Mouse (Mus musculus): ENCODE measurements around the gene Ppp1r12b. TPM values are rescaled to one million over a fixed set of nuclear protein-coding genes. Genes with fewer than 3 reads are reported as not detected.

Ppp1r12b gene
- polyA plus RNA-seq, 1 experiment = 2.7 TPM

DNA sequence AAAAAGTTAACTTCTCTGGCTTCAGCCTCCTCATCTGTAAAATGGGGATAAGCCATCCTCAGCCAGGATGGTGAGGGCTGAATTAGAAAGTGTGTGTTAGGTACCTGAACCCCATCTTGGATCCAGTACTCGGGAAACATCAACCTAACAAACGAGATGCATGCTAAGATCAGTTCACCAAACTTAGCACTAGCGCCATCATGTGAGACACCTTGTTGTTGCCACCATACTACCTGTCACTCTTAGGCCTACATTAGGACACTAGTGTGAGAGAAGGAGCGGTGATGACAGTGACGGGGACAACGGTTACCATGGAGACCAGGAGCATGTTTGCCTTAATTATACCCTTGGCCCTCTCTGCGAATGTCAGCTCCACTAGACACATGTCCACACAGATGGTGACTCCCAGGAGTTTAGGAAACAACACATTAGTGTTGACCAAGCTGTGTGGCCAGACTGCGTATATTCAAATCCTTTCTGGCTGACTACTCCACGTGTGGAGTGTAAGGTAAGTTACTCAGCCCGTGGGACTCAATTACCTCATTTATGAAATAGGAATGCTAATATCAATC, 118.7 kb downstream of the Ppp1r12b start:
- no peak for TF ChIP-seq GATA1 (IDR thresholded peaks at IDR 0.05; ENCODE audit: low read length)

GRCm38 (mm10) chr1:134829635-134830034, 126.1 kb downstream of the Ppp1r12b start:
- TF ChIP-seq GATA1 (IDR thresholded peaks at IDR 0.05; ENCODE audit: low read length) = no peak

GRCm38 (mm10) chr1:134824896-134825295, 130.8 kb downstream of the Ppp1r12b start:
- no peak for TF ChIP-seq GATA1 (IDR thresholded peaks at IDR 0.05; ENCODE audit: low read length)

DNA sequence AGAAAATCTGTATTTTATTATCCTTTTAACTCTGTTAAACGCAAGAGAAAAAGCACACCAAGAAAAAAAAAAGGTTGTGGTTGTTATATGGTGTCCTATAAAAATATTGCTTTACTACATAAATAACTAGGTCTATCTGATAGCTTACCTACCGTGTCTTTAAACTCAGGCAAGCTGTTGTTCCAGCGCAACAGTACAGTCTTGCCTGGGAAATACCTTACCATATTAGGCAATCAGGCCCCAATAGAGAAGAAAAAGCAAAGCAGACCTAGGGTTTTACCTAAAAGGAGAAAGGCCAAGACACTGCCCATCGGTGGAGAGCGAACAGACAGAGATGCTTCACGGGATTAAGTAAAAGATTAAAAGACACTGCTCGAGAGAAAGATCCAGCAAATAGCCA, 131.9 kb downstream of the Ppp1r12b start:
- no peak for TF ChIP-seq GATA1 (IDR thresholded peaks at IDR 0.05; ENCODE audit: low read length)

DNA sequence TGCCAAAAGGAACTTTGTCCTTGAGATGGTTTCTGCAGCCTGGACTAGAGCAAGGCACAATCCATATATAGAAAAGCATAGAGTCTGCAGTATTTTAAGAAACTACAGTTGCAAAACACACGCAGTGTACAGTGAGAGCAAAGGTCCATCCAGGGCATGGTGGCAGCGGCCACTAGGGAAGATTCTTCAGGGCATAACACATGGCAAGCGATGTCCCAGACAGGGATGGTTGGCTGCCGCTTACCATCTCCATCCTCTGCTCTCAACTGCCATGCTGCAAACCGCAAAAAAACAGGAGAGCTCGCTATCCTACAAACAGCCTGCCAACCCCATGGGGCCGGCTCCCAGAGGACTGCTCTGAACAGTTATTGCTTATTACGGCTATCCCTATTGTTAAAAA, 132.4 kb downstream of the Ppp1r12b start:
- no peak for TF ChIP-seq GATA1 (IDR thresholded peaks at IDR 0.05; ENCODE audit: low read length)

DNA sequence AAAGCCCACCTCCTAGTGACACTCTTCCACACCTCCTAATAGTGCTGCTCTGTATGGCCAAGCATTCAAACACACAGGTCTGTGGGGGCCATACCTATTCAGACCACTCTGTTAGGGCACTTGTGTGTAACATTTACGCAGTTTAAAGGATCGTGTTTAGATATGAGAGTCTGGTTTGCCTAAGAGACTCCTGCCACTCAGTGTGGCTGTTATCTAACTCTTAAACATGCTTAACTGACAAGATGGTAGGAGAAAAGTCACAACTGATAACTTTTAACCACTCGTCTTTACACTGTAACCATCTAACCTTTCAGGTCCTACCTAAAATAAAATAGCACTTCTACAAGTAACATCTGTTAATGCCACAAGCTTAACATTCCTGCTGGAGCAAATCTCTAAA, 134.9 kb downstream of the Ppp1r12b start:
- no peak for TF ChIP-seq GATA1 (IDR thresholded peaks at IDR 0.05; ENCODE audit: low read length)

GRCm38 (mm10) chr1:134819196-134819595, 136.5 kb downstream of the Ppp1r12b start:
- no peak for TF ChIP-seq GATA1 (IDR thresholded peaks at IDR 0.05; ENCODE audit: low read length)

DNA sequence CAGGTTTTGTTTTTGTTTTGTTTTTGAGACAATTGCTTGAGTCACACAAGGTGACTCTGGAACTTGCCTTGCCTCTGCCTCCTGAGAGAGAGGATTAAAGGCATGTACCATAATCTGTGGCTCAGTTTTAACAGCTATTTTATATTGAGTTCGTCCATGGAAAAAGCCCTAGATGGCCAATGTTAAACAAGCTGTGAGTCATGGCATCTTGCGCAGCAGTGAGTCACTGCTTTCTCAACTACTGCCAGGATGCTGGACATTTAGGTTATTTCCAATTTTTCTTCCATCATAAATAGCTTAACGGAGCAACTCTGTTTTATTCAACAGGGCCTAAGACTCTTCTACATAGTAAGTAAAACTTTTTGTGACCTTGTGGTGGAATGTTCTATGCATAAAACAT, 137.0 kb downstream of the Ppp1r12b start:
- TF ChIP-seq GATA1 (IDR thresholded peaks at IDR 0.05; ENCODE audit: low read length) = no peak

- no peak for TF ChIP-seq GATA1 (IDR thresholded peaks at IDR 0.05; ENCODE audit: low read length)
Measured at GRCm38 (mm10) chr1:134817916-134818595, 137.7 kb downstream of the Ppp1r12b start.

GRCm38 (mm10) chr1:134817120-134817519, 138.6 kb downstream of the Ppp1r12b start:
- no peak for TF ChIP-seq GATA1 (IDR thresholded peaks at IDR 0.05; ENCODE audit: low read length)

GRCm38 (mm10) chr1:134816617-134817016, 139.1 kb downstream of the Ppp1r12b start:
- no peak for TF ChIP-seq GATA1 (IDR thresholded peaks at IDR 0.05; ENCODE audit: low read length)

DNA sequence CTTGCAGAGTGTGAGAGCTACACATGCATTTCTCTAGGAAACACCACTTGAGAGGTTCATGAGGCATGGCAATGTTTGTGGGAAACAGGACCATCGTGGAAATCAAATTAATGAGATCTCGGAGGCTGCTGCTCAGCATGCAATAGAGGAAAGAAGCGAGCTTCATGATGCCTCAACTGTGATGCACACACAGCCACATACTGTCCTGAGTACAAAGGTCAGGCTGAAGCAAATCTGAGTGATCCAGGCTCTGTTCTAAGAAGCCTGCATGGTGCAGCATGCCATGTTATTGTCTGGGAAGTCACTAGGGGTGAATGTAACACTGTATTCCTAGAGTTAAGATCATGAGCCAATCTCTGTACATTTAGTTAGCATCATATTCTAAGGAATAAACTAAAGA, 140.0 kb downstream of the Ppp1r12b start:
- TF ChIP-seq GATA1 (IDR thresholded peaks at IDR 0.05; ENCODE audit: low read length) = no peak

- no peak for TF ChIP-seq GATA1 (IDR thresholded peaks at IDR 0.05; ENCODE audit: low read length)
Measured at GRCm38 (mm10) chr1:134805471-134805870, 150.3 kb downstream of the Ppp1r12b start.

DNA sequence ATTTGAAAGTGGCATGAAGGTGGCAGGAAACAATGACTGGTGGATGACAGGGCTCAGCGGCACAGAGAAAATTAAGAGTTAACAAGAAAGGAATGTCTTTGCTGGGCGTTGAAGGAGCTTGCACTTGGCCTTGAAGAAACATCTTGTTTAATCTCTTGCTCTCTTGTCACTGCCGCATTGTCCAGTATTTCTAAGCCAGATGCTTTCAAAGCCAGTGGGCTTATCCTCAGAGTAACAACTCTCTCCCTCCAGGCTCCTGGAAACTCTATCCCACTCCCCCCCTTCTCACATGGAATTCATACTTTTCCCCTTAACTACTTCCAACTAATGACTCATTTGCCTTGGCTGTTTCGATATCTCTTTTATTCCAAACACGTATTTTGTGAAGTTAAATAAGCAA, 151.4 kb downstream of the Ppp1r12b start:
- no peak for TF ChIP-seq GATA1 (IDR thresholded peaks at IDR 0.05; ENCODE audit: low read length)

GRCm38 (mm10) chr1:134803286-134804117, 152.2 kb downstream of the Ppp1r12b start:
- TF ChIP-seq GATA1 (IDR thresholded peaks at IDR 0.05; ENCODE audit: low read length) = no peak

DNA sequence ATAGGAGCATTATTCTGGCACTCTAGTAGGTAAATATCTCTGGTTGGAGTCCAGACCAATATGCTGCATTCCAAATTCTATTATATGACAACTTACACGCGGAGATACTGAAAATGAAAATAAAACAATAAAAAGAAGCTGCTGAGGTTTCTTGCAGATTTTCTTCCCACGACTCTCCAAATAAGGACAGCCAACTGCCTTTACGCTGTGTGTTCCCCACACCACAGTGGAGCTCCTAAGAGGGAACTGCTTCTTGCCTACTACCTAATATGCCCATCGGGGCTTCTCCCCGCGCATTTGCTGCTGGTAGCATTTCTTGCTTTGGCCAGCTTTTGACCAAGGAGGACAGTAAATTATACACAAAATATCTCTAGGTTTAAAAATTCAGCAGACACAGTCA, 154.0 kb downstream of the Ppp1r12b start:
- no peak for TF ChIP-seq GATA1 (IDR thresholded peaks at IDR 0.05; ENCODE audit: low read length)

All from G1E-ER4 (cell line).